Mouse (Mus musculus) ES-Bruce4 (cell line): ENCODE measurements around the gene Tln1. TPM values are rescaled to one million over a fixed set of nuclear protein-coding genes. Genes with fewer than 3 reads are reported as not detected.

Experiments
- H3K27ac ChIP-seq: 2 replicates; pipeline ENCODE4 v1.5.1; 2012; ENCODE audit warnings: low read length, inconsistent platforms; ENCODE audit not compliant: insufficient read depth
- H3K27me3 ChIP-seq: 2 replicates; pipeline ENCODE4 v1.6.1; 2012; ENCODE audit warnings: mild to moderate bottlenecking, low read length, inconsistent platforms; ENCODE audit not compliant: control insufficient read depth, poor library complexity, insufficient read depth, severe bottlenecking
- H3K36me3 ChIP-seq: 2 replicates; pipeline ENCODE4 v1.6.1; 2012; ENCODE audit warnings: inconsistent platforms, mild to moderate bottlenecking, low read length, moderate library complexity; ENCODE audit not compliant: control insufficient read depth, poor library complexity, insufficient read depth, severe bottlenecking
- H3K4me1 ChIP-seq: one replicate; pipeline ENCODE4 v1.8.1; 2011; ENCODE audit warnings: low read length; ENCODE audit not compliant: control insufficient read depth, insufficient read depth
- H3K4me3 ChIP-seq: 2 replicates; pipeline ENCODE4 v1.5.1; 2011; ENCODE audit warnings: low read depth, mild to moderate bottlenecking, low read length
- H3K9ac ChIP-seq: 2 replicates; pipeline ENCODE4 v1.6.1; 2012; ENCODE audit warnings: low read depth, mild to moderate bottlenecking, inconsistent platforms; ENCODE audit not compliant: poor library complexity, severe bottlenecking
- H3K9me3 ChIP-seq: replicated peaks from 2 replicates; pipeline ENCODE4 v1.6.1; 2012; ENCODE audit warnings: mild to moderate bottlenecking, low read length, inconsistent platforms; ENCODE audit not compliant: control insufficient read depth, poor library complexity, insufficient read depth, severe bottlenecking
- CTCF ChIP-seq: IDR thresholded peaks from one replicate; pipeline ENCODE4 v1.8.1; 2011; ENCODE audit warnings: low read depth, low read length
- EP300 ChIP-seq: IDR thresholded peaks from 2 replicates; pipeline ENCODE4 v1.6.1; 2011; ENCODE audit warnings: low read depth, low read length; ENCODE audit not compliant: insufficient read depth
- POLR2A ChIP-seq: IDR thresholded peaks from one replicate; pipeline ENCODE4 v1.8.1; 2011; ENCODE audit warnings: low read length; ENCODE audit not compliant: insufficient read depth
- polyA plus RNA-seq: library from polyadenylated mRNA; stranded (reverse); fragments of >200 nt; gene quantifications from 2 replicates; pipeline ENCODE4 v1.2.4, GENCODE M21; 2011; ENCODE audit warnings: low read depth; ENCODE audit not compliant: missing spikeins, insufficient read depth, insufficient read length

Gene Tln1
- polyA plus RNA-seq, 1 experiment = 92.5 TPM

DNA sequence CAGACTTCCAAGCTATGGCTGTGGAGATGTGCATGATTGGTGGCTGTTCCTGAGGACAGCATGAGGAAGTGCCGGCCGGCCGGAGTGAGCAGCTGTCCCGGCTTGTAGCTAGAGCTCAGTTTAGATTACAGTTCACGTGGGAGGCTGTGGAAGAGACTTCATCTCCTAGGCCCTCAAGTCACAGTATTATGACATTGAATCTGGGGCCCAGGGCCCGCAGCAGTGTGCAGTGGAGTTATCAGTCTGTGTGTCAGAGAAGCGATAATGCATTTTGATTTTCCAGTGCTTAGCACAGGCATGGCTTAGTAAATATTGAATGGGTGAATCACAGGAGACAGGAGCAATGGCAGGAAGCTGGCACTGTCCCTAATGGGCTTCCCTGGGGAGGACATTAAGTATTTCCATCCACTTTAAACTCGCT lies 32.4 kb downstream of the Tln1 start:
- H3K4me1 ChIP-seq = peaks cover 2% of the 10 kb centered on the region
- H3K9ac ChIP-seq = no peak overlapping the region
- H3K9me3 ChIP-seq = no peaks in the 10 kb centered on the region
- TF ChIP-seq CTCF (no peak), EP300 (no peak), POLR2A (no peak)
- H3K36me3 ChIP-seq = peaks cover 19% of the 10 kb centered on the region
- H3K27me3 ChIP-seq = no peaks in the 10 kb centered on the region
- H3K27ac ChIP-seq = no peak overlapping the region
- no peak overlapping the region for H3K4me3 ChIP-seq

DNA sequence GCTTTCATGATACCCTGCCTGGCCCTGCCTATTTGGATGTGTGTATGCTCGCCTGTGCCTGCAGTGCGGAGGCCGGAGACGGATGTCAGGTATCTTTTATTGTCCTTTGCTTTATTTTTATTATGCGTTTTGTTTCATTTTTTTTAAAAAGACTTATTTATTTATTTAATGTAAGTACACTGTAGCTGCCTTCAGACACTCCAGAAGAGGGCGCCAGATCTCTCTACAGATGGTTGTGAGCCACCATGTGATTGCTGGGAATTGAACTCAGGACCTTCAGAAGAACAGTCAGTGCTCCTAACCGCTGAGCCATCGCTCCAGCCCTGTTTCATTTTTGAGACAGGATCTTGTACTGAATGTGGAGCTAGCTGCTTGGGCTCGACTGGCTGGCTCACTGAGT lies 34.0 kb downstream of the Tln1 start:
- TF ChIP-seq POLR2A = no peak
- TF ChIP-seq EP300 = no peak
- no peak for TF ChIP-seq CTCF

DNA sequence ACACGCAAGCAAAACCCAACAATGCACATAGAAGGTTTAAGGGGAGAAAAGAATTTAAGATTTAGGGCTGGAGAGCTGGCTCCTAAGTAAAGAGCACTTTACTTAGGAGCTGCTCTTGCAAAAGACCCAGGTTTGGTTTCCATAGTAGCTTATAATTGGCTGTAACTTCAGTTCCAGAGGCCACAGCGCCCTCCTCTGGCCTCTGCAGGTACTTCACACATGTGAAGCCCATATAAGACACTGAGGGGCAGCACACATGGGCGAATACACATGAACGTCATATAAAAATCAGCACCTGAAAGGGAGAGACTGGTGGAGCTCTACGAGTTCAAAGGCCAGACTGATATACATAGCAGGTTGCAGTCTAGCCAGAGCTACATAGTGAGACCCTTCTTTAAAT lies 34.6 kb downstream of the Tln1 start:
- no peak overlapping the region for H3K27ac ChIP-seq
- H3K4me3 ChIP-seq = no peak overlapping the region
- no peaks in the 10 kb centered on the region for H3K27me3 ChIP-seq
- no peaks in the 10 kb centered on the region for H3K9me3 ChIP-seq
- H3K36me3 ChIP-seq = peaks cover 15% of the 10 kb centered on the region
- TF ChIP-seq CTCF = peak; percentile 78
- TF ChIP-seq EP300 = no peak
- H3K9ac ChIP-seq = no peak overlapping the region
- H3K4me1 ChIP-seq = no peaks in the 10 kb centered on the region

More for the DNA sequence above, 34.0 kb downstream of the Tln1 start:
- no peaks in the 10 kb centered on the region for H3K4me1 ChIP-seq
- no peak overlapping the region for H3K4me3 ChIP-seq
- H3K27ac ChIP-seq = no peak overlapping the region
- H3K36me3 ChIP-seq = peaks cover 18% of the 10 kb centered on the region
- H3K9me3 ChIP-seq = no peaks in the 10 kb centered on the region
- H3K9ac ChIP-seq = no peak overlapping the region
- no peaks in the 10 kb centered on the region for H3K27me3 ChIP-seq

DNA sequence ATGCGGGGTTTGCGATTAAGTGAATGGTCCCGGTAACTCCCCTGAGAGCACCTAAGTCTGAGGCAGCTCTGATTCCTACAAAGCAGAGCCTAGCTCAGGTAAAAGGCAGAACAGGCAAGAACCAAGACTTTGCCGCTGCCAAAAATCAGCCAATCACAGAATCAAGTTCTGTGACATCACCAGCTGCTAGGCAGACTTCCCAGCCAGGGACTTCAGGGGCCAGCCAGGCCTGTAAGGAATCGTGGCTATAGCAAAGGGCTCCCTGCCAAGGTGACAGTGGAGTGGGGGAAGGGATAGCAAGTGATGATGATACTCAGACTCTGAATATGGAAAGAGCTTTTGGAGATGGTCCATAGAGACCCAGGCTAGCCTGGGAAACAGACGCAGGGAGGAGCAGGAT lies 42.5 kb downstream of the Tln1 start:
- Histone ChIP-seq H3K9ac (no peak overlapping the region), H3K27me3 (no peaks in the 10 kb centered on the region)

DNA sequence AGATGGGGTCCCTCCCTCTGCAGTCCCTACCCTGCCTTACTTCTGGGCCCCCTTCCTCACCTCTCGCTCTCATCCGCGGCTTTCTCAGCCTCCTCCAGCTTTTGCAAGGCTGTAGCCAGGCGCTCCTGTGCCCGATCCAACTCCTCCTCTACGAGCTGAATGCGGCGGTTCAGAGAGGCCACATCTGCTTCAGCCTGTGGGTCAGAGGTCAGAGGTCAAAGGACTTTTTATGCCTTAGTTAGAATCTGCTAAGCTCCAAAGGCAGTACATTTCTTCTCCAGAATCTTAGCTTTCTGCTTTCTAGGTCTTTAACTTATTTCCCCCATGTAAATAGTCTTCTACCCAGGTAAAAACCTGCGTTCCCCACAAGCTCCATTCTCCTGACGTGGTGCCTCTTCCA lies 42.9 kb downstream of the Tln1 start:
- no peaks in the 10 kb centered on the region for H3K4me1 ChIP-seq
- no peaks in the 10 kb centered on the region for H3K36me3 ChIP-seq
- H3K27me3 ChIP-seq = no peaks in the 10 kb centered on the region
- H3K27ac ChIP-seq = no peak overlapping the region
- no peaks in the 10 kb centered on the region for H3K9me3 ChIP-seq
- no peak for TF ChIP-seq EP300
- no peak for TF ChIP-seq POLR2A
- no peak for TF ChIP-seq CTCF
- no peak overlapping the region for H3K9ac ChIP-seq
- H3K4me3 ChIP-seq = peak overlapping the region; percentile 19

More for the DNA sequence above, 42.5 kb downstream of the Tln1 start:
- H3K9me3 ChIP-seq = no peaks in the 10 kb centered on the region
- H3K36me3 ChIP-seq = no peaks in the 10 kb centered on the region
- H3K4me1 ChIP-seq = no peaks in the 10 kb centered on the region
- no peak overlapping the region for H3K27ac ChIP-seq
- no peak overlapping the region for H3K4me3 ChIP-seq
- TF ChIP-seq POLR2A (no peak), CTCF (no peak), EP300 (no peak)

DNA sequence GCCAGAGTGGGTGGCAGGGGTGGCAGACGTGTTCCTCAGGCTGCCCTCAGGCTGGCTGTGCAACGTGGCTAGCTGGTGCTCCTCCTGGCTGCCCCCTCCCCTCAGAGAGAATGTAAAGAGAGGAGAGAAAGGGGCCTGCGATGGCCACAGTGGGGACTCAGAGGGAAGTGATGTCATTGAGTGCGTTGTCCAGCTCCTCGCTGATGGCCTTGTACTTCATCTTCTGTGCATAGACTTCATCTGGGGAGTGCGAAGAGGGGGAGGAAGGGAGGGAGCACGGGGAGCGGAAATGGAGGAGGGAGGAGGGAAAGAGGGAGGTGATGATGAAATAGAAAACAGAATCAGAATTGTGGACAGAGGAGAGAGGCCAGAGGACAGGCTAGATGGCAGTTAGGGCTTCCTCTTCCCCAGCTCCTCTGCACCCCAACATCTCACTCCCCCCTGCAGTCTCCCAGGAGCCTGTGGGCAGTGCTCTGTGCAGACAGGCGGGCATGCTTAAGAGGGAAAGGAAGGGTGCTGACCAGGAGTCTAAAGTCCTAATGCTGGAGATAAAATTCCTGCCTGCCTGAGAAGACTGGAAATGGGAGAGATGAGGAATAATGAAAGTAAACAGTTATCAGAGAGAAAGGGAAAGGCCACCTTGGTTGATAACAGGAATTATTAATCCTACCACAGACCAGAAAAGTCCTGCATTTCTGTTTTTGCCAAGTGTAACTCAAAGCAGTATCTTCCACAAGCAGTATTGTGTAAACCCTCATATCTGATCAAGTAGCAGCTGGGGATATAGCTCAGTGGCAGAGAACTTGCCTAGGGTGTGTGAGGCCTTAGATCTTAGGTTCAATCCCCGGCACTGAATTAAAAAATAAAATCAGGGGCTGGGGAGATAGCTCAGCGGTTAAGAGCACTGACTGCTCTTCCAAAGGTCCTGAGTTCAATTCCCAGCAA lies 46.5 kb downstream of the Tln1 start:
- H3K4me3 ChIP-seq = no peak overlapping the region
- H3K9me3 ChIP-seq = no peaks in the 10 kb centered on the region
- H3K4me1 ChIP-seq = no peaks in the 10 kb centered on the region
- TF ChIP-seq EP300 (no peak), POLR2A (no peak), CTCF (no peak)
- no peak overlapping the region for H3K27ac ChIP-seq
- H3K36me3 ChIP-seq = no peaks in the 10 kb centered on the region
- no peak overlapping the region for H3K9ac ChIP-seq
- H3K27me3 ChIP-seq = no peaks in the 10 kb centered on the region
